Mouse (Mus musculus) erythroblast, adult 5-6 weeks (primary cell): ENCODE results near the gene Fgf14. TPM values are rescaled to one million over a fixed set of nuclear protein-coding genes. Genes with fewer than 3 reads are reported as not detected.
"Not testable (repeated sequence)": the region's sequence is repeated elsewhere in the genome, so short reads cannot be mapped to it uniquely, and the experiment has no call there.

Source experiments
- ATAC-seq: replicated peaks from 2 replicates; pipeline ENCODE4 v1.8.0; 2016; ENCODE audit warnings: moderate number of reproducible peaks, mild to moderate bottlenecking, moderate TSS enrichment, inconsistent platforms; ENCODE audit not compliant: poor library complexity, low FRiP score, severe bottlenecking
- total RNA-seq, 2 experiments: library from RNA; stranded (forward) in 1 of 2; stranded (reverse) in 1 of 2; fragments of 150-400 nt in 1 of 2; fragments of 200-764, 138-1000 nt in 1 of 2; gene quantifications; 2 replicates each; pipeline versions ENCODE4 v1.2.3 to v1.2.4; 2015 to 2017; ENCODE audit warnings: low replicate concordance in 2 of 2

Fgf14 gene
- total RNA-seq (2015; ENCODE audit: low replicate concordance): not detected in 2 replicates
- not detected in 2 replicates for total RNA-seq (2017; ENCODE audit: low replicate concordance)

DNA sequence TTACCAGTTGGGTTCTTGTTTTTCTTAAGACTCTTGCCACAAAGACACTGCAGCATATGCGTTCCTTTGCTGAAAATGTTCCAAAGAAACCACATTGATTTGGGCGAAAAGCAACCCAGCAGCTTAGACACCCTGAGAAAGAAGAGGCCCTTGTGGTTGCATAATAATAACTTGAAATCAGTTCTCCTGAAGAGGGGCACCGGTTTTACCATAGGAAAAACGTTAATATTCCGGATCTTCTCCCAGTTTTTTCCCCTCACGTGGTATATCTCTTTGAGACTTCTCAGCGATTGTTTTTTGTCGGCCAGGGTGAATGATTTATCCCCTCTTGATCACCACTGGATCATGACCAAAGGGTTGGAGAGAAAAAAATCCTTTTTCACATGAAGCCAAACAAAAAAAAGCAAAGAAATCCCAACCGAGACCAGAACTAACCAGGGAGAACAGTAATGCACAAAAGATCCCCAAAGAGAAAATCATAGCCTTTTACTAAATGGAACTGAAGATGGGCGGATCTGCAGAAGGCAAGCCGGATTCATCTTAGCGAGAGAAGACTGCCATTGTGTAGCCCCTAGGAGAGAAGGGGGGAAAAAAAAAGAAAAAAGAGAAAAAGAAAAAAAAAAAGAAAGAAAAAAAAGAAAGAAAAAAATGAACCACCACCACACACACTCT, at the start of gene Fgf14:
Gene Fgf14 (minus strand): TSS at position 622 of the 672 bp plus-strand sequence.
- no peak for ATAC-seq

DNA sequence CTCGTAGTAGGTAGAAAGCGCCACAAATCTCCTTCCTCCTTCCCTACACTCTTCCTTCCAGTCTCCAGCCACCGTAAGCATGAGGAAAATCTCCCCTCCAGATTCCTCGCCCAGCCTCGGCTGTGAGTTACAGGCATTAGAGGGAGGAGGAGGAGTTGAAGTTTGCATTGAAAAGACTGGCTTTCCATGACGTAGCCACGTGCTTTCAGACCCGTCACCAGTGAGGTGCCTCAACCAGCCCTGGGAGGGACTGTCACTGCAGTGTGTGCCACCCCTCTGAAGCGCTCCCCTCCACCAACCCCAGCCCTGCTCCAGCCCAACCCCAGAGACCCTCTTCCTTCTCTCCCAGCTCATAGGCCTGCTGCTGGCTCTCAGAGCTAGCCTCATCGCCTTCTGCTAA, 452 bp upstream of the Fgf14 start:
- no peak for ATAC-seq

DNA sequence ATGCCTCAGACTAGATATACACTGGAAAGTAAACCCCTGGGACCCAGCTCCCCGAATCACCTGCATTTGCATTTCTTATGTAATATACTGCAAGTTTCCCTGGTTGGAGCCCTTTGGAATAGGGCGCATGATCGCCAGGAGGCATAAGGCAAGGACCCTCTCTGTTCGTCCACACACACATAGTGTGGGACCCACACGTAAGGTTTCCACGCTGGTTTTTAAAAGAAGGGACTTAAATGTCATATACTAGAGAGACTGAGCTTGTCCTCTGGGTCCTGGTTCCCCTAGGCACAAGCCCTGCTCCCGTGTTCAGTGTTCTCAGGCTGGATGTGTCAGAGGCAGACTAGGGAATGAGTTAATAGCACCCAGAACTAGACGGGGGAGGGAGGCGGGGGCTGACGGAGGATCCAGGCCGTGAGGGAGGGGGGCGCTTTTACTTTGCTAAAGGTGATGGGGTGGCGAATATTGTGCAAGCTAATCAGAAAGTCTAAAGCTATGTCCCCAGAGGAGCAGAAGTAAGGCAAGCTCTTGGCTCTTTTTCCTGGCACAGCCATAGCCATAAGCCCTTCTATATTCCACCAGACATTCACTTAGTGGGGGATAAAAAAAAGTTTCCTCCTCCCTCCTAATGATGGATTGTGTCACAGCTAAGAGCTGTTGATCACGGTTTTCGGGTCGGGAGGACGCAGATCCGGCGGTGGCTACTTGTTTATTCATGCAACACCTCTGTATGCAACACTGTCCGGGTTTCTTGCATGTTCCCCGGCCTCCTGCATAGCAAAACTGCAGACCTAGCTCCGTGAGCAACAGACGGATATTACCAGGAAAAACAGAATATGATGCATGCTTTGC, 1.0 kb downstream of the Fgf14 start:
- ATAC-seq: no peak

DNA sequence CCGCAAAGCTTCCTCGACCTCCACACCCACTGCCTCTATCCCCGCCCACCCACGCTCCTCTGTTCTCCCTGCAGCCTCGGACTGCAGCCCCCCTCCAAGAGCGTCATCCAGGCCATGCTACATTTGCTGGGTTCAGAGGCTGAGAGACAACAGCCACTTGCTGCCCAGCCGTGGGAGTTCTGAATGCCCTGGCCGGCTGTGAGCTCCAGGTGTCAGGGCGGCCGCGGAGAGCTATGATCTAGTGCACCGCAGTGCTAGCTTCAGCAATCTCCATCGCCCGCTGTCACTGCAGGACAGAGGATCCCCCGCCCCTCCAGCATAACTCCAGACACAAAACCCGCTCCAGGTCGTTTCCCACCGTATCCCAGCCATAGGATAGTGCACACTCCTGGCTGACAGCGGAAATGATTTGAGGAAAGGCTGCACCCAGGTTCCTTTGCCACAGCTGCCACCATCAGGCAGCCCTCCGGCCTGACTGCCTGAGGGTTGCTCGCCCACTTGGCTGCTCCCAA, 1.7 kb downstream of the Fgf14 start:
- ATAC-seq: no peak

DNA sequence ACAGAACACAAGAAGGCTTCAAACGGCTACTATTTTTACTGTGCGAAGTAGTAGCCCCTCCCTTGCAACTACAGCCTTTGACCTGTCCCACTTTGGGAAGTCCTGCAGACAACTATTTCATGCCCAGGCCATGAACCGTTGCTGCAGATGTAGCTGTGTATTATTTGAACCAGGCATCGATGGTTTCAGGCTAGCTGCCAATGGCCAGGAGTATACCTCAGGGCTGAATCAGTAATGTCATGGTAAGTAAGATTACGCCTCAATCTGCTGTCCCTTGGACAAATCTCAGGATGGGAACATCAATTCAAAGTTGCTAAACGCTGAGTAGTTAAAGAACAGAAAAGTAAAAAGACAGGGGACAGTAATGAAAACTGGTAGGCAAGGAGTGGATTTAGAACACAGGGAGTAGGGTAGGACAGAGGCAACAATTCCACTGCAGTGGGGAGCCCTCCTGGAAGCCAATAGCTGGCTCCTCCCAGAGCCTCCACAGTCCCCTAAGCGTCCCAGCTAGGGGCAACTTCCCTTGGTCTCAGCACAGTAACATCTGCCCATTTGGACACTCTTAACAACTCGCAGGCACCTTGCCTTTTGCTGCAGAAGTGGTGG, 2.3 kb downstream of the Fgf14 start:
- ATAC-seq: no peak

DNA sequence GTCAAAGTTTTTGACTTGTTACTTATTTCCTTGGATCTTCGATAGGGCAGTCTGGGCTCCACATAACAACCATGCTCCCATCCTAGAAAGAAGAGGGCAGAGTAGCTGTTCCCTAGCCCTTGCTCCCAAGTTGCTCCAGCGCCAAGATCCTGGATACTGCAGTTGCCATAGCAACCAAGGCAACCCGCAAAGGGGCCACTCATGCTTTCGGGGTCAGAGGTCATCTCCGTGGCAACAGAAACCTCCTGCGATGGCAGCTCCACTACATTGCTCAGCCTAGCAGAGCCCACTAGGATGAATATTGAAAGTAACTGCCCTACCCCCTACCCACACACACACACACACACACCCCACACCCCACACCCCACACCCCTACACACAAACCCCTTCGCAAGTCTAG, 7.2 kb downstream of the Fgf14 start:
- ATAC-seq: no peak

DNA sequence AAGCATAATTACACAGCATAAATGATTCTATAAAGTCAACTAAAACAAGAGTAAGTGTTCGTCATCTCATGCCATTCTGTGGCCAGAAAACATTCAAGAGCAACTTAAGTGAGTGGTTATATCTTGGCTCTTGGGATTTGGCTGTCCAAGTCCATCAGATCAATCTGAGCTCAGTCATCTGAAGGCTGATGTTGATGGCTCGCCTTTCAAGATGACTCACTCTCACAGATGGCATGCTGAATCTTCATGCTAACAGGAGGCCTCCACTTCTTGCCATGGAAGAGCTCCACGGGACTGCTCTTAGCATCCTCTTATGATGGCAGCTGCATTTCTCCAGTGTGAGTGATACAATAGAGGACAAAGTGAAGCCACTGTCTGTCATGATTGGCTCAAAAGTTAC, 34.1 kb downstream of the Fgf14 start:
- ATAC-seq: no peak

DNA sequence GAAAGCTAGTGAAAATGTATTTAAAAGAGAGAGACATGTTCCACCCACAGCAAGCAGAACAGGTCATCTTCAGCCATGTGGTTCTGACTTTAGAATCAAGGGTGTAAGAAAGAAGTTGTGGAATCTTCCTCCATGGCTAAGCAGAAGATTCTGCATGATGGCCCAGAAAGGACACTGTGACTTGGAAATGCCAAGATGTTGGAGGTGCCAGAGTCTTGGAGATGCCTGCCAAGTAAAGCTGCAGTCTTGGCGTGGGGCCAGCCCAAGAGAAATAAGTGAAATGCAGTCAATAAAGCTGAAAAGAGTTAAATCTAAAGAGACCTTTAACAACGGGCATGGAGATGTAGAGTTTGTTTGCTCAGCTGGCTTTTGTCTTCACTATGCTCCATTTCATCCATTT, 42.0 kb downstream of the Fgf14 start:
- no peak for ATAC-seq

DNA sequence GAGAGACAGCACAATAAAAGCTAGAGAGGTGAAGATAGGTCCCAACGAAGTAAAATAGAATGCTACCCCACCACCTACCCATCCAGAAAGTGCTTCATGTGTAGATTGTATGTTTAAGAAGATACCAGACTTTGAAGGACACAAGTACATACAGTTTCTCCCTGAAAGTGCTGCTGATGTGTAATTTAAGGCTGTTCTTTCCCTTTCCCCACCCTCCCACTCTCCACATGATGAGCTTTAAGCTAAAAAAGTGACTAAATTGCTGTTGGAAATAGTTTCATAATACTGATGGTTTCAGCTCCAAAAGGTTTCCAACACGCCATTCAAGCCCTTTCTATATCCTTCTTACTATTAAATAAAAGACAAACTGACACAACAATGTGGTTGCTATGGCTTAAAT, 63.5 kb downstream of the Fgf14 start:
- no peak for ATAC-seq

DNA sequence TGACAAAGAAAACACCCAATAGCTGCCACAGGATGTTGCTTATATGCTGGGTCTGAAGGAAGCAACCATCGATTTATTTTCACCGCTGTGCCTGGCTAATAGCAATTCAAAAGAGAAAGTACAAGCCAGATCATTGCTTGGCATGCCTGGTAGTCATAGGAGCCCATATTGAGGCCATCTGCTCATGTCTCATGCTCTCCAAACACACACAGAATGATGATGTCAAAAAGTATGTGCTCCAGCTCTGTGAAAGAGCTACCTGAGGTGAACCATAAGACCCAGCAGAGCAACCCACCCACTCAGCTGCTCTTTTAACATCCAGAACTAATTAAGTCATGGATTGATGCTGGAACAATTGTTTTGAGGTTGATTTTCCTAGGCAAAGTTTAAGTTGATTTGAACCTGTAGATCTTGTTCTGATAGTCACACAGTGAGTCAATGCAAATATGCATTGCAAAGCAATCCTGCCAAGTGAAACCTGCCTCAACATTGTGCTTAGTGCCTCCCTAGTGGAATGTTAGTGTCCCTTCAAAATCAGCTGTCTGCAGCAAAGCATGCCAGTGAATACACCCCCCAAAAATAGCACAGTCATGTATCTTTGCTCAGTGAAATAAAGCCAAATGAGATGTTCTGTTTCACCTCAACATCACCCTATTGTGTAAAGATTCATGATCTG, 70.8 kb downstream of the Fgf14 start:
- no peak for ATAC-seq

DNA sequence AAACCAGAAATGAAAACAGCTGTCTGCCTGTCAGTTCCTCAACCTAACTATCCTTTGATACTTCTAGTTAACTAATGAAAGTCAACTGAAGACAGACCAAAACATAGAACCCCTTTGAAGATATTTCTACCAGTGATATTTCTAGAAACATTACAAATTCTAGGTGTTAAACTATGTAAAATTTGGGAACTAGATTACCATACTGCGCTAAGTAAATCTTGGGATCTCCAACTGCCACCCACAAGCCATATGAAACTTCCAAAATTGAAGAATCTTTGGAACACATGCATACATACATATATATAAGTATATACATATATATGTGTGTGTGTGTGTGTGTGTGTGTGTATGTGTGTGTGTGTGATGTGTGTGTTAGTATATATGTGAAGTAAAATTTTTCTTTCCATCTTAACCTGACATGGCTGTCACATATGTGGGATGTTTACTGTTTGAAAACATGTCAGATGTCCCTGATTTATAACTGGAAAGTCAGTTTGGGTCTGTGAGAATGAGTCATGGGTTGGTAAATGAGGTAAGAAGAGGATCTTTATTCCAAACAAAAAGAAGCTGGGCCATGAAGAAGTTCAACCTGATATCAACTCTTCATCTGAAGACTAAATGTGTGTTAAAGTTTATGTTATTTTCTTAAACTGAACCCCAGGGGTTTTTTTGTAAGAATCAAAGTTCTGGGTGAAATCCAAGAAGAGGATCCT, 71.7 kb downstream of the Fgf14 start:
- no peak for ATAC-seq

DNA sequence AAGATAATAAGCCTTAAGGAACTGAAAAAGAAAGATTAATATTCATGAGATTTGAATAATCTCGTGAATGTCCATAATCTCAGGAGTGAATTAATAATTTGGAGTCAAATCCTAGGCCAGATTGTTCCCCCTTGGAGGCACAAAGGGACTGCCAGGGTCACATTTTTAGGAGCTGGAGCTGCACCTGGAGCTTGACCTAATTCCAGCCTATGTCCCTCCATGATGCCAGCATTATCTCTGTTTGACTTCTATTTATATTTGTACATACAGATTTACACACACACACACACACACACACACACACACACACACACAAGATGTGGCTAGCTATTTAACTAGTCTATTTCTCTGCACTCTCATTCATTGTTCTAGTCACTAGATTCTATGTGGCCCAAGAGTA, 100.4 kb downstream of the Fgf14 start:
- ATAC-seq: no peak

DNA sequence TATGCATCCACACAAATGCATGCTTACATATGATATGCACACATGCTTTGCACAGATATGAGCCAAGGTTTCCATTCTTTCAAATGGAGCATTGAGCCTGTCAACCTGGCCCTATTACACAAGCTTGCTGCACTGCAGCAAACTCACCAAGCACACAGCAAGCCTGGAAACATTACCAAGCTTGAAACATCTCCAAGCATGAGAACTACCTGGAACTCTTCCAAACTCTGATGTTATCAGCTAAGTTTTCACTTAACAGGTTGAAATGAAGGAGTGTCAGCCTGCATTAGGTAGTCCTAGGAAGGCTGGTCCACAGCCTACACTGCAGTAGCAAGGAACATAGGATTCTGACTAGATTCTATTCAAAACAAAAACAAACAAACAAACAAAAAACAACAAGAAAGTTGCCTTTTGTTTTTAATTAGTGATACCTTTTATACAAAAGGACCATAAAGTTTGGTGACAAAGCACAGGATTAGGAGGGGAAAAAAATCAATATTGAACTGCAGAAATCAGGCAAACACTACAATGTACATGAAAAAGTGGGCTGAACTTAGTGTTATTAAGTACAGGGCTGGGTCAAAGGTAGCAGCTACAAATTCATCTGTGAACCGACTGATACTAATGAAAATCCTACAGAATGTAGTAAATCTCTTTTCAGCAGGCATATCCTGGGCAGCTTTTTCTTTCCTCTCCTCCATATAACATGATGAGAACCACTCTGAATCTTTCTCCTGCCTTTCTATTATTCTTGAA, 101.6 kb downstream of the Fgf14 start:
- ATAC-seq: no peak

DNA sequence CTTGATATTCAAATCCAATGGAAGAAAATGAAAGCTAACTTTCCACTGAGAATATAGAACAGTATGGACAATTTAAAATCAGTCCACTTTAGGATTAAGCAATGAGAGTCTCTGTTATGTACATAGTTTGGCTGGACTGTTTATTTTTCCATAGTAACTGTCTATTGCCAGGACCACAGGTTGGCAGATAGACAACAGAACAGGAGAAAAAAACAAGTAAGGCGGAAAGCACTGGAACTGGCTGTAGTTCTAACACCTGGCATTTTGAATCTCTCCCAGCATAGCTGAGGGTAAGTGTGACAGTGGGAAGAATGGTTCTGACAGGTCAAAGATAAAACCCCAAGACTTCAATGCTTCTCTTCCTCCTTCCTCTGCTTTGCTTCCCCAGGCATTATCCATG, 110.5 kb downstream of the Fgf14 start:
- no peak for ATAC-seq

DNA sequence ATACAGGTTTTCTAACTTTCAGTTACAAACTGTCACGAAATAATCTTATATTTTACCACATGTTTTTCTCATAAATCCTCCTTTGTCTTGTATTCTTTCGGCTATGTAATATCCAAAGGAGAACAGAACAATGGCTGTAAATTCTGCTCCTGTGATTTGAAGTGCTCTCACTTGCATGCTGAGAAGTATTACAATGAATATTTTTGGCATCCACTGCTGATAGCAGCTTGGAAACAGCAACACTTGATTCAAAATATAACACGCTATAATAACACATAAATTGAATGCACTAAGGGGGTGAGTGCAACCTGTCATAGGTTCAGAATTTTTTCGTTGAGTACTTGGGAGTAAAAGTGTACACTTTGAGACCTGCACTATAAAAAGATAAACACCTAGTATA, 115.4 kb downstream of the Fgf14 start:
- ATAC-seq: no peak

DNA sequence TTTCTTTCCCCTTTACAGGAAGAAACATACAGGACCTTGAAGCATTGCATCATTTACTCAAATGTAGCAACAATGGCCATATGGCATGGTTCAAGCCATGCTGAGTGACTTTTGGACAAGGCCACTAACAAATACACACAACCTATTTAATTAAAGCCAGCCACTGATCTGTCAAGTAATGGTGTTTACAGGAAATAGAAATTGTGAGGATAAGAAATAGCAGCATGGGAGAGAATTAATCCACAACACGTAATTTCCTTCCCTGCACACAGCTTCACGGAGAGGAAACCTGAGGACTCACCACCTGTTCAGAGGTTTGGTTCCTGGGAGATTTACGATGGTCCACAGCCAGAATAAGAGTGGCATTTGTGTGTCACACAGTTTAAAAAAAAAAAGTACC, 140.8 kb downstream of the Fgf14 start:
- ATAC-seq: no peak

DNA sequence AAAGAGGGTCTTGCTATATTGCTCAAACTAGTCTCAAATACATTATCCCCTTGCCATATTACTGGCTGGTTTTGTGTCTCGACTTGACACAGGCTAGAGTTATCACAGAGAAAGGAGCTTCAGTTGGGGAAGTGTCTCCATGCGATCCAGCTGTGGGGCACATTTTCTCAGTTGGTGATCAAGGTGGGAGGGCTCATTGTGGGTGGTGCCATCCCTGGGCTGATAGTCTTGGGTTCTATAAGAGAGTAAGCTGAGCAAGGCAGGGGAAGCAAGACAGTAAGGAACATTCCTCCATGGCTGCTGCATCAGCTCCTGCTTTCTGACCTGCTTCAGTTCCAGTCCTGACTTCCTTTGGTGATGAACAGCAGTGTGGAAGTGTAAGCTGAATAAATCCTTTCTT, 141.6 kb downstream of the Fgf14 start:
- not testable (repeated sequence) for ATAC-seq

DNA sequence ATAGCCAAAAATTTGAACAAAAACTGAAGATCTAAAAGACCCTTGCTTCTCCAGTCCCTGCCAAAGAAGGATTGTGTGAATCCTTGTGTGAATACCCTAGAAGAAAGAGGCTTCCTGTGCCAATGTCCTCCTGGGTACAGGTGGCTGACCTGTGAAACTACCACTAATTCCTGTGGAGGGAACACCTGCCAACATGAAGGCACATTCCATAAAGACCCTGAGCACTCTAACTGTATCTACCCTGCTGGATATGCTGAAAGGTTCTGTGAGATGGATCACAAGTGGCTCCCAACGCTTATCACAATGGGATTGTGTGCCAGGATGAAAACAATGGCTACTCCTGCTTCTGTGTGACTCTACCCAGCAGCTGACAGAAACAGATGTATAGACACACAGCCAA, 144.9 kb downstream of the Fgf14 start:
- ATAC-seq: no peak

DNA sequence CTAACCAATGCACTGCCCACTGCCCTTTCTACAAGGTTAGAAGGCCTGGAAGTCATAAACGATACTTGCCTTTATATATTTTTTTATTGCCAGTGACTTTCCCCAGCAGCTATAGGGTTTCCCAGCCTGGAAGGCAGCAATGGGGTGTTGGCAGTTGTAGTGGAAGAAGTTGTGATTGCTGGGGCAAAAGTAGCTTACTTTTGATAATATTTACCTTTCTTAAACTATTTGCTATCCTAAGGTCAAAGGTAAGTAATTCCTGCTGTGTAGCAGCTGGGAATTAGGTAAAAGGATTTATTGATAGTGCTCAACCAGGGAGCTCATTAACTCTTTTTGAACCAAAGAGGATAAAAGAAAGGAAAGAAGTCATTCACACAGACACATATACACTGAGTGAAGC, 164.9 kb downstream of the Fgf14 start:
- ATAC-seq: no peak
